Mouse (Mus musculus): ENCODE results near the gene Usp10. TPM values are rescaled to one million over a fixed set of nuclear protein-coding genes. Genes with fewer than 3 reads are reported as not detected.

Usp10 gene
- 123 and 136 TPM in 2 replicates for polyA plus RNA-seq (2015; fragmentation: Nextera tagmentation; extraction: Ambion mirVana)

DNA sequence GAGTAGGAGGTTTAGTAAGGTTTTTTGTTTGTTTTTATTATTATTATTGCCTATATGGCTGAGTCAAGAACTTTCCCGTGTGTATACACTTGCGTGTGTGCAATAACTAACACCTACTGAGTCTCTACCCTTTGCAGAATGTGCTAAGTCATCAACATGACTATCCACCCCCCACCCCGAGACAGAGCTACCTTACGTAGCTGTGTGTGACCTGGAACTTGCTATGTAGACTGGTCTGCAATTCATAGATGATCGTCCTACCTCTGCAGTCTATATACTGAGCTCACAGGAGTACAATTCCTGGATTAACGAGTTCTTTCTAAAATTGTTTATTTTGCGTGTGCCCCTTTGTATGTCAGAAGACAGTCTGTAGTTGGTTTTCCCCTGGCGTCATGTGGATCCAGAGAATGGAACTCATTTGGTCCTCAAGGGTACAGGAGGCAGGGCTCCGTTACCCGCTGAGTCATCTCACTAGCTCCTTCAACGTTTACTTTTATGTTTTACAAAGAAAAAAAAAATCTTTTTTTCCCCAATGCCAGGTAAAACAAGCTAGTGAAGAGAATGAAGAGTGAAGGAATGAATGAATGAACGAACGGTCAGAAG, at the start of gene Usp10:
TSS of gene Usp10 (plus strand) at position 417 of the 603 bp plus-strand sequence.
- ATAC-seq: no peak
- Histone ChIP-seq H3K27me3 (replicated peaks) (no peaks in the 10 kb centered on the region), H3K4me1 (replicated peaks) (peaks cover 30% of the 10 kb centered on the region), H3K4me2 (replicated peaks) (peak within 1 kb of the TSS; percentile 95), H3K9ac (peak within 1 kb of the TSS; percentile 97), H3K27ac (peak within 1 kb of the TSS; percentile 93), H3K36me3 (no peaks in the 10 kb centered on the region), H3K4me3 (replicated peaks) (peak within 1 kb of the TSS; percentile 81), H3K9me3 (no peaks in the 10 kb centered on the region)
- WGBS: 24% methylated on average over 13 of the region's 13 CpGs

- Histone ChIP-seq H3K4me2 (replicated peaks) (peak within 1 kb of the TSS; percentile 82), H3K27ac (peak within 1 kb of the TSS; percentile 69), H3K4me1 (replicated peaks) (0 out of 2 replicates have a peak, but pooled peaks cover 13% of the 10 kb centered on the region), H3K9me3 (no peaks in the 10 kb centered on the region), H3K9ac (peak within 1 kb of the TSS; percentile 66), H3K36me3 (0 out of 2 replicates have a peak, but pooled peaks cover 2% of the 10 kb centered on the region), H3K27me3 (replicated peaks) (no peaks in the 10 kb centered on the region), H3K4me3 (replicated peaks) (peak within 1 kb of the TSS; percentile 78)
- peak; percentile 99 for ATAC-seq
- under 1% methylated on average over 35 of the region's 35 CpGs for WGBS
Measured at GRCm38 (mm10) chr8:119861706-119862389, 48.3 kb upstream of the Usp10 start, which contains the start of gene Klhl36. TSS of gene Klhl36 (plus strand) at chr8:119862266.

GRCm38 (mm10) chr8:119862390-119862734, 47.8 kb upstream of the Usp10 start:
- Histone ChIP-seq H3K4me1 (replicated peaks) (0 out of 2 replicates have a peak, but pooled peaks cover 13% of the 10 kb centered on the region), H3K4me3 (replicated peaks) (peak overlapping the region; percentile 78), H3K36me3 (0 out of 2 replicates have a peak, but pooled peaks cover 2% of the 10 kb centered on the region), H3K9me3 (no peaks in the 10 kb centered on the region), H3K27ac (peak overlapping the region; percentile 69), H3K4me2 (replicated peaks) (peak overlapping the region; percentile 82), H3K27me3 (replicated peaks) (no peaks in the 10 kb centered on the region), H3K9ac (peak overlapping the region; percentile 66)
- no peak; the same call in 1 of the 2 replicates for ATAC-seq
- WGBS: 1% methylated on average over 19 of the region's 19 CpGs

DNA sequence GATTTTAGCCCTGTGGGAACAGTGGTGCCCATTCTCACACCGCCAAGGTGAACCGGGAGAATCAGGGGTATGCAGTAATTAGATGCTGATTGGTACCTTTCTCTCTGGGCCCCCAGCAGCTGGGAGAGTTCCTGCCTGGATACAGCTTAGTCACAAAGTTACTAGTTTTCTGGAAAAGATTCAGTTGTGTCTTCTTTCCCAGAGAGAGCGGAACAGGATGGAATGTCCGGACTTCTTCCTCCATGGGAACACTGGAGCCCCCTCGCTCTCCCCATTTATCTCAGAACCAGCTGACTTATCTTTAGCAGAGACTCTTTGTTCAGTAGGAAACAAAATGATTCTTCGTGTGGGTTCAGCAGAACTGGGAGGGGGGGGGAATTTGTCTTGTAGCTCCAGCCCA, 47.4 kb upstream of the Usp10 start:
- Histone ChIP-seq H3K4me3 (replicated peaks) (peak overlapping the region; percentile 78), H3K36me3 (0 out of 2 replicates have a peak, but pooled peaks cover 2% of the 10 kb centered on the region), H3K9me3 (no peaks in the 10 kb centered on the region), H3K9ac (peak overlapping the region; percentile 66), H3K4me1 (replicated peaks) (0 out of 2 replicates have a peak, but pooled peaks cover 13% of the 10 kb centered on the region), H3K4me2 (replicated peaks) (peak overlapping the region; percentile 82), H3K27ac (peak overlapping the region; percentile 69; the same call in 1 of the 2 replicates), H3K27me3 (replicated peaks) (no peaks in the 10 kb centered on the region)
- peak; percentile 20; the same call in 1 of the 2 replicates for ATAC-seq
- WGBS: 18% methylated on average over 6 of the region's 6 CpGs

DNA sequence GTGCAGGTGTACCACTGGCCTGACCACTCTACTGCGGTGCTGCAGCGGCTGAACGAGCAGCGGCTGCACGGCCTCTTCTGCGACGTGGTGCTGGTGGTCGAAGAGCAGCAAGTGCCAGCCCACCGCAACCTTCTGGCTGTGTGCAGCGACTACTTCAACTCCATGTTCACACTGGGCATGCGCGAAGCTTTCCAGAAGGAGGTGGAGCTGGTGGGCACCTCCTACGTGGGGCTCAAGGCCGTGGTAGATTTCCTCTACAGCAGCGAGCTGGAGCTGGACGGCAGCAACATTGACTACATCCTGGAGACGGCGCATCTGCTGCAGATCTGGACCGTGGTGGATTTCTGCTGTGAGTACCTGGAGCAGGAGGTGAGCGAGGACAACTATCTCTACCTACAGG, 40.5 kb upstream of the Usp10 start:
- Histone ChIP-seq H3K27me3 (replicated peaks) (no peaks in the 10 kb centered on the region), H3K4me3 (replicated peaks) (no peak overlapping the region), H3K9me3 (no peaks in the 10 kb centered on the region), H3K9ac (no peak overlapping the region), H3K27ac (no peak overlapping the region), H3K4me2 (replicated peaks) (no peak overlapping the region), H3K36me3 (peaks cover 25% of the 10 kb centered on the region), H3K4me1 (replicated peaks) (no peaks in the 10 kb centered on the region)
- no peak for ATAC-seq
- WGBS: 76% methylated on average over 20 of the region's 20 CpGs

DNA sequence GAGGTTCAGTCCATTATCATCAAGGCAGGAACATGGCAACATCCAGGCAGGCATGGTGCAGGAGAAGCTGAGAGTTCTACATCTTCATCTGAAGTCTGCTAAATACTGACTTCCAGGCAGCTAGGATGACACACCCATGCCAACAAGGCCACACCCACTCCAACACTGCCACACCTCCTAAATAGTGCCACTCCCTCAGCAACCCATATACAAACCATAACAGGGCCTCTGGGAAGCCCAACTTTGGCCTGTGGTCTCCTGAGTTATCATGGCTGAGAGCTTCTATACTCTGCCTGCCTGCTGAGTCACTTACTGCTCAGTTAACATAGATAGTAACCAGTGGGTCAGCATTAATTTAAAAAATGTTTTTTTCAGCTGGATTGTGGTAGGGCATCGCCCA, 37.0 kb upstream of the Usp10 start:
- no peak overlapping the region for H3K4me2 ChIP-seq (replicated peaks)
- no peak overlapping the region for H3K9ac ChIP-seq
- no peak overlapping the region for H3K27ac ChIP-seq
- no peak overlapping the region for H3K4me3 ChIP-seq (replicated peaks)
- H3K36me3 ChIP-seq: peaks cover 26% of the 10 kb centered on the region
- H3K27me3 ChIP-seq (replicated peaks): no peaks in the 10 kb centered on the region
- H3K9me3 ChIP-seq: no peaks in the 10 kb centered on the region
- no peaks in the 10 kb centered on the region for H3K4me1 ChIP-seq (replicated peaks)
- ATAC-seq: peak; percentile 51; the same call in 1 of the 2 replicates
- 97% methylated on average over 1 of the region's 1 CpGs for WGBS

GRCm38 (mm10) chr8:119881301-119881700, 28.9 kb upstream of the Usp10 start:
- 77% methylated on average over 6 of the region's 6 CpGs for WGBS
- Histone ChIP-seq H3K9me3 (no peaks in the 10 kb centered on the region), H3K4me3 (replicated peaks) (no peak overlapping the region), H3K9ac (no peak overlapping the region), H3K27ac (no peak overlapping the region), H3K4me1 (replicated peaks) (peaks cover 13% of the 10 kb centered on the region), H3K36me3 (peaks cover 3% of the 10 kb centered on the region; the same call in 1 of the 2 replicates), H3K27me3 (replicated peaks) (no peaks in the 10 kb centered on the region), H3K4me2 (replicated peaks) (no peak overlapping the region)
- no peak for ATAC-seq

DNA sequence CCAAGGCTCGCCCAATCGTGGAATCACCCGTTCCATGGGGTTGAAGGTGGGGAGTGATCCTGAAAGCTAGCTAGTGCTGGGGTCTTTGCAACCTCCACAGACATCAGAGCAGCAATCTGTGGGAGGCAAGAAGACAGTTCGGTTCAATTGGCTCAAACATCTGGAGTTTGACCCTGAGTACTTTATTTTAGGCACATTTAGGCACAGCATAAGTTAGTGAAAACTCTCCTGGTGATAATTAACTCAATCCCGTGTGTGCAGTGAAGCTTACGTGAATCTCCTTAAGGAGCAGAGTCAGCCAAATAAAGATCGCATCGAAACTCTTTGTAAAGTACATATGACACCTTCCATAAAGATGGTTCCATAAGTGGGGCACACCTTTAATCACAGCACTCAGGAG, 28.2 kb upstream of the Usp10 start:
- no peak for ATAC-seq
- H3K9me3 ChIP-seq: no peaks in the 10 kb centered on the region
- no peak overlapping the region for H3K9ac ChIP-seq
- H3K4me1 ChIP-seq (replicated peaks): peaks cover 13% of the 10 kb centered on the region
- 83% methylated on average over 8 of the region's 8 CpGs for WGBS
- no peak overlapping the region for H3K4me3 ChIP-seq (replicated peaks)
- no peak overlapping the region for H3K4me2 ChIP-seq (replicated peaks)
- no peaks in the 10 kb centered on the region for H3K36me3 ChIP-seq
- H3K27me3 ChIP-seq (replicated peaks): no peaks in the 10 kb centered on the region
- no peak overlapping the region for H3K27ac ChIP-seq

- Histone ChIP-seq H3K27me3 (replicated peaks) (no peaks in the 10 kb centered on the region), H3K4me3 (replicated peaks) (no peak overlapping the region), H3K9ac (no peak overlapping the region), H3K36me3 (no peaks in the 10 kb centered on the region), H3K4me2 (replicated peaks) (no peak overlapping the region), H3K4me1 (replicated peaks) (peaks cover 13% of the 10 kb centered on the region), H3K27ac (no peak overlapping the region), H3K9me3 (no peaks in the 10 kb centered on the region)
- no peak for ATAC-seq
- WGBS: 91% methylated on average over 7 of the region's 7 CpGs
Measured at GRCm38 (mm10) chr8:119883281-119883680, 26.9 kb upstream of the Usp10 start.

DNA sequence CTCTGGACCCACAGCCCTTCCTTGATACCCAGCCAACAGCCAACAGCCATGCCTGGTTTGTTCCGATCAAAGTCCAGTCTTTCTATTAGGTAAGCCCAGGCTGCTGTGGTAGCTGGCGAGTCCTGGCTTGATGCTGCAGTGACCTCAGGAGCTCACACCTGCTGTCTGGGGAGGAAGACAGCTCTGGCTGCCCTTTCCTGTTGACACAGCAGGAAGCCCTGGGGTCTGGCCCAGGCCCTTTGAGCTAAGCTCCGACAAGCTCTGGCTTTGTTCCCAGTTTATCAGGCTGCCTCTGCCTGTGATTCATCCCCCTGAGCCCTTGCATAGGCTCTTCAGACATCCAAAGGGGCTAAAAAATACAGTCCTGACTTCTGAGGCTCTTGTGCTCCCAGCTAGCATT, 24.5 kb upstream of the Usp10 start:
- Histone ChIP-seq H3K4me3 (replicated peaks) (no peak overlapping the region), H3K27ac (0 out of 2 replicates have a peak overlapping the region, but pooled peaks have one; percentile 14), H3K4me1 (replicated peaks) (peaks cover 13% of the 10 kb centered on the region), H3K9me3 (no peaks in the 10 kb centered on the region), H3K4me2 (replicated peaks) (no peak overlapping the region), H3K27me3 (replicated peaks) (no peaks in the 10 kb centered on the region), H3K9ac (no peak overlapping the region), H3K36me3 (no peaks in the 10 kb centered on the region)
- ATAC-seq: peak; percentile 86
- 24% methylated on average over 3 of the region's 3 CpGs for WGBS

GRCm38 (mm10) chr8:119887130-119887529, 23.0 kb upstream of the Usp10 start:
- Histone ChIP-seq H3K27ac (no peak overlapping the region), H3K4me1 (replicated peaks) (peaks cover 13% of the 10 kb centered on the region), H3K9ac (no peak overlapping the region), H3K4me2 (replicated peaks) (no peak overlapping the region), H3K36me3 (no peaks in the 10 kb centered on the region), H3K4me3 (replicated peaks) (no peak overlapping the region), H3K27me3 (replicated peaks) (no peaks in the 10 kb centered on the region), H3K9me3 (no peaks in the 10 kb centered on the region)
- ATAC-seq: no peak
- 85% methylated on average over 3 of the region's 3 CpGs for WGBS

DNA sequence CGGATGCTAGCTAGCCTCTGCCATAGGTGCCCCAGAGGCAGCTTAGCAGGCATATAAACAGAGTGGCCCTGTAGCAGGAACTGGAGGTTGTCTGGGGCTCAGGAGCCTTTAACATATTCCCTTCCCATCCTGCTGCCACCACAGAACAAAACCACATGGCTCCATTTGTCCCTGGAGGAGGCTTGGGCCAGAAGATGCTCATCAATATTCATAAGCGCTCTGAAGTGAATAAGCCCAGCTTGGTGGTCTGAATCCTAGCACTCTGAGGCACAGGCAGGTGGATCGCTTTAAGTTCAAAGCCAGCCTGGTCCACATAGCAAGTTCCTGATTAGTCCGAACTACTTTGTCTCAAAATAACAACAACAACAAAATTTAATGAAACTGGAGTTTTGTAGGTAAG, 22.1 kb upstream of the Usp10 start:
- no peaks in the 10 kb centered on the region for H3K36me3 ChIP-seq
- no peaks in the 10 kb centered on the region for H3K27me3 ChIP-seq (replicated peaks)
- H3K4me2 ChIP-seq (replicated peaks): no peak overlapping the region
- no peak overlapping the region for H3K9ac ChIP-seq
- H3K4me1 ChIP-seq (replicated peaks): peaks cover 13% of the 10 kb centered on the region
- ATAC-seq: no peak
- H3K9me3 ChIP-seq: no peaks in the 10 kb centered on the region
- whole genome bisulfite sequencing: 74% methylated on average over 4 of the region's 4 CpGs
- H3K4me3 ChIP-seq (replicated peaks): no peak overlapping the region
- no peak overlapping the region for H3K27ac ChIP-seq
